Mouse (Mus musculus): ENCODE measurements around the gene Lmo2. TPM values are rescaled to one million over a fixed set of nuclear protein-coding genes. Genes with fewer than 3 reads are reported as not detected.
"Not testable (repeated sequence)": the region's sequence is repeated elsewhere in the genome, so short reads cannot be mapped to it uniquely, and the experiment has no call there.

Gene Lmo2
- polyA plus RNA-seq, 1 experiment from 2014 or later: 14.5 TPM

DNA sequence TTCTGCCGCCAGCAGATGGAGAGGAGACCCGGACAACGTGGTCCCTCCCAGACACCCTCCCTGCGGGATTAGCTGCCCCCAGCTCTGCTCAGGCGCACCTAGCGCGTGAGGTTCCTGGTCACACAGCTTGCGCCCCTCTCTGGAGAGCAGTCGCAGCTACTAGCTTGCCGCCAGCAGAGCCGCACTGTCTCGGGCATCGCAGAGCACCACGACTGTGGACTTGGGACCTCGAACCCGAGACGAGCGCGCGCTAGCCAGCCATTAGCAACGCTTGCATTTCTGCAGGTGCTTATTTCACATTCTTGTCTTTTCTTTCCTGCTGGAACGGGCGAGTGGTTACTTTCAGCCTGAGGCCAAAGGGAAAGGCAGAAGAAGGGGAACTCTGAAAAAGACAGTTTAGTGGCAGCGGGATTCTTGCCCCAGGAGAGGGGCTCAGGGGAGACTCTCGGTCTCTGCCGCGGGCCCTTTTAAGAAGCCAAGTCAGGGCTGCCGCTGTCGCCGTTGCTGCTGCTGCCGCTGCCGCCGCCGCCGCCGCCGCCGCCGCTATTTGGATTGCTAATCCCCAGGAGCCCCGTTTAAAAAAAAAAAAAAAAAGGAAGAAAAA is 11.8 kb downstream of the Lmo2 start:
- Histone ChIP-seq H3K9me3 (no peaks in the 10 kb centered on the region), H3K27me3 (peaks cover 66% of the 10 kb centered on the region), H3K4me3 (peak overlapping the region; percentile 74), H3K4me2 (replicated peaks) (peak overlapping the region; percentile 98), H3K9ac (peak overlapping the region; percentile 71), H3K36me3 (no peaks in the 10 kb centered on the region), H3K4me1 (peaks cover 21% of the 10 kb centered on the region), H3K27ac (no peak overlapping the region)
- peak; percentile 68 for ATAC-seq (ENCODE audit: low FRiP score, low read depth)
- under 1% methylated on average over 39 of the region's 40 CpGs for WGBS

DNA sequence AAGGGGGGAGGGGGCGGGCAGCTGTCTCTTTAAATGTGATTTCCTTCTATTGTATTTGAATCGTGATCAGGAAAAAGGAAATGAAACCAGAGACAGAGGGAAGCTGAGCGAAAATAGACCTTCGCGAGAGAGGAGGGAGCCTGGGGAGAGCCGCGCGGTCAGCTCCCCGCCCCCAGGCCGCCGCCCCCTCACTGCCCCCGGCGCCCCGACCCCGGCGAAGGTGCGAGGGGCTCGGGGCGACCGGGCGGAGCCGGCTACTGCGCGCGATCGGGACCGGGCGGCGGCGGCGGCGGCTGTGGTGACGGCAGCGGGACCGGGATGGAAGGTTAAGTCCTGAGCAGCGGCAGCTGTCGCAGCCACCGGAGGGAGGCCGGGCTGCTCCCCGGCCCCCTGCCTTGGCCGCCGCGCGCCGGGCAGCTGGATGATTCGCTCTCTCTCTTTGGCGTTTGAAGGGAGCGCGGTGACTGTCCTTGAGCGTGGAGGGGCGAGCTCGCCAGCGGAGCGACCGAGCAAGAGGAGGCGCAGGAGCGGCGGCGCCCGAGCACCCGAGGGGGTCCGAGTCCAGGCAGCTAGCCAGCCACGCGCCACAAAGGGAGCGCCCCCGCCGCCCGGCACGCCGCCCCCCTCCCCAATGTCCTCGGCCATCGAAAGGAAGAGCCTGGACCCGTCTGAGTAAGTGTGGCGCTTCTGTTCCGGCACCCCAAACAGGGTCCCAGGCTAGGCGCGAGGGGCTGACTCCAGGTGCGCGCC is 12.4 kb downstream of the Lmo2 start:
- ATAC-seq (ENCODE audit: low FRiP score, low read depth): peak; percentile 71
- peak overlapping the region; percentile 74 for H3K4me3 ChIP-seq
- peaks cover 21% of the 10 kb centered on the region for H3K4me1 ChIP-seq
- no peaks in the 10 kb centered on the region for H3K36me3 ChIP-seq
- no peak overlapping the region; the same call in 1 of the 2 replicates for H3K27ac ChIP-seq
- peak overlapping the region; percentile 71 for H3K9ac ChIP-seq
- H3K4me2 ChIP-seq (replicated peaks): peak overlapping the region; percentile 98
- peaks cover 69% of the 10 kb centered on the region for H3K27me3 ChIP-seq
- under 1% methylated on average over 57 of the region's 79 CpGs for WGBS
- H3K9me3 ChIP-seq: no peaks in the 10 kb centered on the region

DNA sequence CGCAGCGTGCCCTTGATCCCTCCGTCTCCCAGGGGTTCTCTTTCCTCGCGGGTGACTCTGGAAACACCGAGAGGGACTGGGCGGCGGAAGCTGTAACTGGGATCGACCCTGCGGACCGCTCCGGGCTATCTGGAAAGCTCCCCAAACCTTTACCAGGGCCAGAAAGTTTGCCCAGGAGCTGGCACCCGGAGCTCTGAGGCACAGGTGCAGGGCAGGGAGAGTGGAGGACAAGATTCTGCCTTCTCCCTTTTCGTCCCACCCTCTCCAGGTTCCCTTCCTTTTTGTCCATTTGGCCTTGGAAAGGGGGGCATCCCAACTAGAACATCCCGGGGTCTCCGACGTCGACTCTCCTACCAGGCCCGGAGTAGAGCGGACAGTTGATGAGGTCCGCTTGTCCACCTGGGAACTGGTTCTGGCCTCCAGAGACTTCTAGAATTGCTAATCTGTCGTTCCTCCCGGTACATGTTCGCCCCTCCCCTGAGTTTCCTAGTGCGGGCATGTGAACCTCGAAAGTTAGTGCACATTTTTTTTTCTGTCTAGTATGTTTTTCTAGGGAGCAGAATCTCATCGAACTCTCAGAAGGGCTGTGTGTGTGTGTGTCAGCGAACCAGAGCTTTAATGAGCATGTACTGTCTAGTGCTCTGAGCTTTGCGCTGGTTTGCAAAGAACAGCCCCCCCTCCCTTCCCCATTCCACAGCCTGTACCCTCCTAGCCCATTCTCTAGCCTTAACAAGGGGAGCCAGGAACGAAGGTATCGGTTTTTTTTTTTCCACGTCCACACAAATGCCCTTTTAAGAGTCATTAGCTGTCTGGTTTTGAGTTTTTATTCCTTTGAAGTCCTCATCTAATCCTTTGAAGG is 13.2 kb downstream of the Lmo2 start:
- WGBS: 1% methylated on average over 32 of the region's 32 CpGs
- H3K4me3 ChIP-seq: peak overlapping the region; percentile 74
- peaks cover 65% of the 10 kb centered on the region for H3K27me3 ChIP-seq
- ATAC-seq (ENCODE audit: low FRiP score, low read depth): no peak
- H3K4me2 ChIP-seq (replicated peaks): peak overlapping the region; percentile 98
- H3K4me1 ChIP-seq: peaks cover 21% of the 10 kb centered on the region
- no peaks in the 10 kb centered on the region for H3K9me3 ChIP-seq
- no peak overlapping the region for H3K27ac ChIP-seq
- H3K36me3 ChIP-seq: no peaks in the 10 kb centered on the region
- H3K9ac ChIP-seq: peak overlapping the region; percentile 71

DNA sequence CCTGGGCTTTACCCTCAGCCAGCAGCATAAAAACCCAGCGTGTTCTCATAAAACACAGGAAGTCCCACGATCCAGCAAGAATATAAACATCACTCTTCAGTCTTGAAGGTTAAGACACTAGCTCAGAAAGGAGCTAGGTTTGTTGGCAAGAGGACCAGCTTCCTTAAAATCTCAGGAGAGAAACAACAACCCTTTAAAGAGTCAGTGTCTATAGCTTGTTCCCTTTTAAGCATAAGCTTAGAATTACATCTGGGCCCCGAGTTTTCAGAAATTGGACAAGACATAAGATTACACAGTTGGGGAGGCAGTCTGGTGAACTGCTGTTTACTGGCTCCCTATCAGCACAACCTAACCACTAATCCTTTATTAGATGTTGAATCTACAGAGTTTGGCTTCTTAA is 14.1 kb downstream of the Lmo2 start:
- peaks cover 21% of the 10 kb centered on the region for H3K4me1 ChIP-seq
- no peak overlapping the region; the same call in 1 of the 2 replicates for H3K4me3 ChIP-seq
- no peak for ATAC-seq (ENCODE audit: low FRiP score, low read depth)
- H3K36me3 ChIP-seq: no peaks in the 10 kb centered on the region
- H3K9ac ChIP-seq: no peak overlapping the region
- H3K27me3 ChIP-seq: peaks cover 62% of the 10 kb centered on the region
- H3K27ac ChIP-seq: no peak overlapping the region
- H3K9me3 ChIP-seq: no peaks in the 10 kb centered on the region
- H3K4me2 ChIP-seq (replicated peaks): peak overlapping the region; percentile 98
- 6% methylated on average over 3 of the region's 3 CpGs for WGBS

DNA sequence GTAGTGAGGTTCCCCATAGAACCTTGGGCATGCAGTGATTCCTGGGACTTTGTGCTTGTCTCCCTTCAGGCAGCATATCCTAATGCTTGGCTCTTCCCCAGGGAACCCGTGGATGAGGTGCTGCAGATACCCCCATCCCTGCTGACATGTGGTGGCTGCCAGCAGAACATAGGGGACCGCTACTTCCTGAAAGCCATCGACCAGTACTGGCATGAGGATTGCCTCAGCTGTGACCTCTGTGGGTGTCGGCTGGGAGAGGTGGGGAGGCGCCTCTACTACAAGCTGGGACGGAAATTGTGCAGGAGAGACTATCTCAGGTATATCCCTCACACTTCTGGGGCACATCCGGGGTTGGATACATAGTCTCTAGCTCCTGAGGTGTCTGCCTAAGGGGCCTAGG is 18.1 kb downstream of the Lmo2 start:
- H3K27ac ChIP-seq: no peak overlapping the region
- no peaks in the 10 kb centered on the region for H3K36me3 ChIP-seq
- H3K4me1 ChIP-seq: peaks cover 9% of the 10 kb centered on the region
- H3K9me3 ChIP-seq: no peaks in the 10 kb centered on the region
- H3K9ac ChIP-seq: no peak overlapping the region
- H3K4me2 ChIP-seq (replicated peaks): no peak overlapping the region
- peaks cover 55% of the 10 kb centered on the region for H3K27me3 ChIP-seq
- no peak for ATAC-seq (ENCODE audit: low FRiP score, low read depth)
- 78% methylated on average over 7 of the region's 7 CpGs for WGBS
- H3K4me3 ChIP-seq: no peak overlapping the region

DNA sequence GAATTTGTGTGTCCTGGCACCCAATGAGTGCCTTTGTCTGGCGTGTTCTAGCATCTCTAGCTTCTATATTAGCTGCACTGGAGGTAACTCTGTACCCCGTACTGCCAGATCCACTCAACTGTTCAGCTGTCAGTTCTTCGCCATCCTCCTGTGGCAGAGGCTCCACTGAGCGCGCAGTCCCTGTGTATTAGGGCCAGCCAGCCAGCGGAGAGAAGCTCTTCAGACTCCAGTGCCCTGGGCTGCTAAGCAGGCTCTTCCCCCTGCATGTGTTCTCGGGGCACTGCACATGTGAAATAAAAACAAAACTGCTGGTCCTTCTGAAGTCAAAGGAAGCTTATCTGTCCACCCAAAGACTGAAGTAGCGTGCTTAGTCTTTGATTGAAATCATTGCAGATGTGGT is 19.4 kb downstream of the Lmo2 start:
- ATAC-seq (ENCODE audit: low FRiP score, low read depth): no peak
- Histone ChIP-seq H3K27ac (no peak overlapping the region), H3K27me3 (peaks cover 42% of the 10 kb centered on the region), H3K4me1 (no peaks in the 10 kb centered on the region), H3K9me3 (no peaks in the 10 kb centered on the region), H3K4me2 (replicated peaks) (no peak overlapping the region), H3K36me3 (no peaks in the 10 kb centered on the region), H3K4me3 (no peak overlapping the region), H3K9ac (no peak overlapping the region)
- WGBS: 72% methylated on average over 8 of the region's 8 CpGs

DNA sequence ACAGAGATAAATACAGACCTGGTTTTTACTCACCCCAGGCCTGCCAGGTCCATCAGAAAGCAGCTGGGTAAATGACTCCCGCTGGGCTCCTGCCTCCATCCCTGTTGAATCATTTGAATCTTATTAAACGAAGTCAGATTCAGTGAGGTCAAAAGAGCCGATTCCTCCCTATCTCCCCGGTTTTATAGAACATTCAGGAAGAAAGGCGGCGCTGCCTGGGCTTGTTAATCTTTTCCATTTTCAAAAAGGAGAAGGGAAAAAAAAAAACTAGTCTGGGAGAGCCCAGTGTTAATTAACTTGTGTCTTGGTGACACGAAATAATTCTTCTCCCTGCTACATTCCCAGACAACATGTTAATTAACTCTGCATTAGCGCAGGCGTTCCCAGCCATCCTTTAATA is 19.9 kb downstream of the Lmo2 start:
- WGBS: 39% methylated on average over 9 of the region's 9 CpGs
- H3K9ac ChIP-seq: no peak overlapping the region

DNA sequence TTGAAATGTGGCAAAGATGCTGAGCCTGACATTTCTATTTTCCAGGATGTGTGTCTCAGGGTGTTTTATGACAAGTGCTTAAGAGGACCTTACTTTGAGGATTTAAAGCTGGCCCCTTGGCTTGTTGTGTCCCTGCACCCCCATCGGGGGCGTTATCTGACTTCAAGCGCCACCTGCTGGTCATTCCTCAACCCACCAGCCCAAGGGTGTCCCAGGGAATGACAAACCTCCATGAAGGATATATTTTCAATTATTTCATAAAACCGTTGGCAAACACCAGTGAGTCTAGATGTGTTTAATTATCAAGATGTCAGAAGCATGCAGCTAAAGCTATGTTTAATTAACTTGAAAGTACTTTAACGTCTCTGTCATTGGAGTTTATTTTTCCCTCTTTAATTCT is 24.5 kb downstream of the Lmo2 start:
- no peak overlapping the region for H3K9ac ChIP-seq
- WGBS: 5% methylated on average over 5 of the region's 5 CpGs
- H3K4me1 ChIP-seq: no peaks in the 10 kb centered on the region
- H3K9me3 ChIP-seq: no peaks in the 10 kb centered on the region
- H3K4me2 ChIP-seq (replicated peaks): no peak overlapping the region
- ATAC-seq (ENCODE audit: low FRiP score, low read depth): peak; percentile 82
- H3K36me3 ChIP-seq: no peaks in the 10 kb centered on the region
- no peak overlapping the region for H3K27ac ChIP-seq
- H3K4me3 ChIP-seq: no peak overlapping the region
- peaks cover 20% of the 10 kb centered on the region for H3K27me3 ChIP-seq

More for the DNA sequence above, 19.9 kb downstream of the Lmo2 start:
- Histone ChIP-seq H3K27ac (no peak overlapping the region), H3K27me3 (peaks cover 37% of the 10 kb centered on the region), H3K36me3 (no peaks in the 10 kb centered on the region), H3K9me3 (no peaks in the 10 kb centered on the region), H3K4me2 (replicated peaks) (no peak overlapping the region), H3K4me1 (no peaks in the 10 kb centered on the region), H3K4me3 (no peak overlapping the region)
- no peak for ATAC-seq (ENCODE audit: low FRiP score, low read depth)

DNA sequence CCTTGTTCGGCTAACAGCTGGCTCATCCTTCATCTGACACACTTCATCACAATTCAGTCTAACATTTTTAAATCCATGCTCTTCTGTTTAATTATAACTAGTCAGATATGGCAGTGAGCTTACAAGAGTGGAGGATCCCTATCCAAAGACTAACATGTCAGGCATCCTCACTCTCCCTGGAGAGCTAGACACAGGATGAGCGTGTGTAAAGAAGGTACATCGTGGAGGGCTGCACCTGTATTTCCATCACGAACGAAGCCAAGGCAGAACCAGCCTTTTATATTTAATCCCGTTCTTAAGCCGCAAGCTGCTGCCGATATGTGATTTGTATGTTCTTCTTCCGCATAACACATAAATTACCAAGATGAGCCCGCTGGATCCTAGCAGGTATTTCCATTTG is 25.4 kb downstream of the Lmo2 start:
- Histone ChIP-seq H3K9ac (no peak overlapping the region), H3K4me3 (no peak overlapping the region), H3K27ac (no peak overlapping the region), H3K4me2 (replicated peaks) (no peak overlapping the region), H3K27me3 (peaks cover 19% of the 10 kb centered on the region), H3K36me3 (no peaks in the 10 kb centered on the region), H3K9me3 (no peaks in the 10 kb centered on the region), H3K4me1 (no peaks in the 10 kb centered on the region)
- 88% methylated on average over 10 of the region's 10 CpGs for WGBS
- ATAC-seq (ENCODE audit: low FRiP score, low read depth): no peak

DNA sequence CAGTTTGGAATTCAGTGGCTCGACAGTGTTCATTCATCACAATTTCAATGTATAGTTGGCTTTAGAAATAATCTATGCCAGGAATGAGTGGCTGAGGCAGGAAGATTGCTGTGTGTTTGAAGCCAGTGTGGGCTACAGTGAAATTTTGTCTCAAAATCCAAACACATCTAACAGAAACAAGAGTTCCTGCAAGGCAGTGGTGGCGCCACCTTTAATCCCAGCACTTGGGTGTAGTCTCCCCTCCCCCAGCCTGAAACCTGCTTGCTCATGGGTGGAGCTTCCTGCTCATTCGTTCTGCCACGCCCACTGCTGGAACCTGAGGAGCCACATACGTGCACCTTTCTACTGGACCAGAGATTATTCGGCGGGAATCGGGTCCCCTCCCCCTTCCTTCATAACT is 29.8 kb downstream of the Lmo2 start:
- not testable (repeated sequence) for H3K36me3 ChIP-seq; H3K4me3 ChIP-seq; H3K27ac ChIP-seq; H3K27me3 ChIP-seq; H3K9ac ChIP-seq; H3K9me3 ChIP-seq; ATAC-seq (ENCODE audit: low FRiP score, low read depth); H3K4me2 ChIP-seq (replicated peaks); H3K4me1 ChIP-seq
- 70% methylated on average over 8 of the region's 8 CpGs for WGBS

DNA sequence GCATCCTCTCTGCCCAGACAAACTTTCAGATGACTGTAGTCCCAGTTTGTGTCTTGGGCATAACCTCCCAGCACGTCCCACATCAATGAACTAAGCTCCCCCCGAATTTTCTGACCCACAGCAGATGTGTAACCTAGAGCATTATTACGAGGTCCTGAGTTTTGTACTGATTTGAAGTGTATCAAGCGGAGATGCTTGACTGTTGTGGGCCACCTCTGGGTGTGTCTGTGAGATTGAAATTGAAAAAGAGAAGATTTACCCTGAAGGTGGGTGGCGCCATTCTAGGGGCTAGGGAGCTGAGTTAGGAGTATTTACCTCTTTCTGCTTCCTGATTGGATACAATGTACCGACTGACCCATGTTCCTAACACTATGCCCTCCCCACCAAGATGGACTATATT is 31.9 kb downstream of the Lmo2 start:
- ATAC-seq (ENCODE audit: low FRiP score, low read depth): no peak
- no peak overlapping the region for H3K4me3 ChIP-seq
- WGBS: 83% methylated on average over 6 of the region's 6 CpGs
- no peaks in the 10 kb centered on the region for H3K36me3 ChIP-seq
- H3K4me1 ChIP-seq: peaks cover 6% of the 10 kb centered on the region; the same call in 1 of the 2 replicates
- H3K27me3 ChIP-seq: peaks cover 11% of the 10 kb centered on the region; the same call in 1 of the 2 replicates
- no peaks in the 10 kb centered on the region for H3K9me3 ChIP-seq
- no peak overlapping the region for H3K9ac ChIP-seq
- H3K27ac ChIP-seq: no peak overlapping the region
- H3K4me2 ChIP-seq (replicated peaks): no peak overlapping the region

DNA sequence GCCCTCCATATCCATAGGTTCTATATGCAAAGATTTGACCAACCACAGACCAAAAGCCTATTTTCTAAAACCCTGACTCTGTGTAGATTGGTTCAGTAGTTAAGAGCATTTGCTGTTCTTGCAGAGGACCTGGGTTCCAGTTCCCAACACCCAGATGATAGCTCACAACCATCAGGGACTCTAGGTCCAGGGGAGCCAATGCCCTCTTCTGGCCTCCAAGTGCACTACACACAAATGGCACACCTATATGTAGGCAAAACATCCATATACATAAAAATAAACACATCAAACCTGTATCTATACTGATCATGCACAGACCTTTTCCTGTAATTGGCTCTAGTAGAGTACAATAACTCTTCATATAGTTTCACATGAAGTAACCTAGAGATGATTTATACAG is 33.5 kb downstream of the Lmo2 start:
- no peaks in the 10 kb centered on the region for H3K36me3 ChIP-seq
- peaks cover 11% of the 10 kb centered on the region; the same call in 1 of the 2 replicates for H3K27me3 ChIP-seq
- no peak overlapping the region for H3K4me2 ChIP-seq (replicated peaks)
- H3K9ac ChIP-seq: no peak overlapping the region
- no peak overlapping the region for H3K27ac ChIP-seq
- H3K9me3 ChIP-seq: no peaks in the 10 kb centered on the region
- no peak for ATAC-seq (ENCODE audit: low FRiP score, low read depth)
- H3K4me1 ChIP-seq: peaks cover 6% of the 10 kb centered on the region; the same call in 1 of the 2 replicates
- H3K4me3 ChIP-seq: no peak overlapping the region
